Mouse (Mus musculus) liver (tissue): ENCODE measurements around the gene H2afy2.

Experiments
- DNase-seq: peaks from one replicate; pipeline ENCODE4 v3.0.0-alpha.2; 2020; ENCODE audit warnings: mixed read lengths

Gene H2afy2

GRCm38 (mm10) chr10:61782799-61783611 is 942 bp downstream of the H2afy2 start:
- DNase-seq: peak; percentile 49

DNA sequence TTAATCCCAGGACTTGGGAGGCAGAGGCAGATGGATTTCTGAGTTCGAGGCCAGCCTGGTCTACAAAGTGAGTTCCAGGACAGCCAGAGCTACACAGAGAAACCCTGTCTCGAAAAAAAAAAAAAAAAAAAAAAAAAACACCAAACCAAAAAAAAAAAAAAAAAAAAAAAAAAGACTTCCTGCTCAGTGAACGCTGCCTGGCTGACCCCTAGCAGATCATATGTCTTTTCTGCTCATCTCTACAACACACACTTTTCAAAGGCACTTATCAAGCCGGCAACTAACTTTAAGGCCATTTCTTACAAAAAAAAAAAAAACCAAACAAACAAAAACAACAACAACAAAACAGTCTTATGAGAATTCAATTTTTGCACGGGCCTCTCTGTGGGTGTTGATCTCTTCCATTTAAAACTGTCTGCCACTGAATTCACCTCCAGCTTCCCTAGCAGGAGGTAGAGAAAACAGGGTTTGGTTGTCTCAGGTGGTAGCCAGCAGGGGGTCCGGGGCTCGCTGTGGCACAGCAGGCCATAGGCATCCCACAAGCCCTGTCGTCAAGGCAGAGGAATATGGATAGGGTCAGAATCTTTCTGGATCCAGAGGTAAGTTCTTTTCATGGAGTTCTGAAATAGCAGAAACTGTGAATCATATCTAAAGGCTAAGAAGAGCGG is 2.4 kb downstream of the H2afy2 start:
- no peak for DNase-seq

DNA sequence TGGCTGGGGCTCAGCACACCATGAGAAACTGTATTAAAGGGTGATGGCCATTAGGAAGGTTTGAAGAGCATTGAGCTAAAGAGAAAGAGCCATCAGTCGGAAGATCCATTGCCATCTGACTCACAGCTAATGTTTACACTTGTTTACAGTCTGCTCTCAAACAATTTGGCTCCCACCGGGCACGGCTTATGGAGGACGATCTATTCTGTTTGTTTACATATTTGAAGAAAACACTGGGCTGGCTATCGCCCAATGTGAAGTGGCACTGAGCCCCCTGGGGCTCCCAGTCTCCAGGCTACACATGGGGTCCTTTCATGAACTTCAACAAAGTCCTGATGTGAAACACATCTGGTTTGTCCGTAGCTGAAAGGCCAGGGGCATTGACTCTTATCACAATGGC is 17.1 kb downstream of the H2afy2 start:
- no peak for DNase-seq

DNA sequence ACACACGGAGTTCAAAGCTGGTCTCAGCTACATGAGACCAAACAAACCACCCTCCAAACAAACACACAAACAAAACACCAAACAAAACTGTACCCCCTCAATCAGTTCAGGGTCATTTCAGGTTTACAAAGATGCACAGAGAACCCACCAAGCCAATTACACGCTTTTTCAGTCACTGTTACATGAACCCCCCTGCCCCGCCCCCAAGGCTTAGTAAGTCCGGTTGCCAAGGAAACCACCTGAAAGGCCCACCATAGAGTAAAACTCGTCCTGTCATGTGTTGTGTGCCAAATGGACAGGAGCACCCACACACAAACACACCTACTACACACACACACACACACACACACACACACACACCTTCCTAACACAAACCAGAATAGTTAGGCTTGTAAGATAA is 18.4 kb downstream of the H2afy2 start:
- DNase-seq: no peak

DNA sequence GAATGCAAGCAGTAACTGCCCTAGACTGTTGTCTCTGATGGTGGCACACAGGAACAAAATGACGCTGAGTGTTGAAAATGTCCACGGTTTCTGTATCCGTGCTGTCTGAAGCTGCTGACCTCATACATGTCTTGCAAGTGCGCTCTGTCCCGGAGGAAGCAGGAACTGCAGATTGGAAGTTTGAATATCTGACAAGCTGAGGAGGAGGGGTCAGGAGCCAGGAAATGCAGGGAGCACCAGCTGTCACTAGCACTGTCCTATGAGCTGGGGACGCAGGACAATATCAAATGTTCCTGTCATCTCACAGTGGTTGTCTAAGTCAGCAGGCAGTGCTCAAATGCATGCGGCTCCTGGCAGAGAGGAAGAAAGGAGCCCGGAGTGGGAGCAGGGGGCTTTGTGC is 19.3 kb downstream of the H2afy2 start:
- no peak for DNase-seq

- no peak for DNase-seq
These were observed 24.1 kb downstream of the H2afy2 start for GRCm38 (mm10) chr10:61759869-61760268.

DNA sequence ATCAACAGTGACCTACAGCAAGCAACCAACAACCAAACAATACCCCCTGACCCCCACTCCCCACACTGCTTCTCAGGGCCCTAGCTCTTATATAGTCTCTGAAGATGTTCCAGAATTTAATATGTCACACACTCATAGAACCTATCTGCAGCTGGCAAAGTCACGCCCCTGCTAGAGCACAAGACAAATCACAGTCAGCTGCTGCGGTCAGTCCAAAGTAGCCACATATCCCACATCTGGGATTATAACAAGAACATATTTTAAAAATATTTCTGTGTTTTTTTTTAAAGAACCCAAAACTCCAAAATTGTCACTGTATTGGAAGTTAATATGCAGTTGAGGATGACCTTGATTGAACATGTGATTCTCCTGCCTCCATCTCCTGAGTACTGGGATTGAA is 25.0 kb downstream of the H2afy2 start:
- no peak for DNase-seq

- DNase-seq: no peak
These were observed 26.9 kb downstream of the H2afy2 start for GRCm38 (mm10) chr10:61757022-61757421.

- DNase-seq: no peak
These were observed 30.9 kb downstream of the H2afy2 start for GRCm38 (mm10) chr10:61753071-61753470.

DNA sequence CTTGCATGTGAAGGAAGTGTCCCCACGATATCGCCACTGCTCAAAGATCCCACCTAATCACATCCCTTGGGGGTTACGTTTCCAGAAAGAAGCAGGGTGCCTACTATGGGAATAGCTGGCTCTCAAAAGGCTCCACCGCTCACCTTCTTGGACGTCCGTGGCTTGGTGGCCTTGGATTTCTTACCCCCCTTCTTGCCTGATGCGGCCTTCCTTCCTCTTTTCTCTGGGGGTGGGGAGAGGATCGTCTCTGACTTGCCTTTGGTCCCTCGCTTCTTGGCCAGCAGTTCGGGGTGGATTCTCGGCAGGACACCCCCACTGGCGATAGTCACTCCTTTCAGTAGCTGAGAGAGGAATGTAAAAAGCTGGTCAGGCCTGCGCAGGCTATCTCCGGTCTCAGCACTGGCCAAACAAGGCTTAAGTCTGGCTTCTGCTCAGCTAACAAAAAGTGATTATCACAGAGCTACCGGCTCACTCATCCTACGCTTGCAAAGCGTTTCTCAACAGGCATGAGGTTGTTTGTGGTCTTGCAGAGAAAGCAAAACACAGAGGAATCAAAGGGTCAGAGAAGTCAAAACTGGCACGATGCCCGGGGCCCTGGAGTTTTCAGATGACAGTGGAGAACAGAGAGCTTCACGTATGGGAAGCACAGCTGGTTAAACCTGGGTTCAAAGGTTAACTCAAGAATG is 32.3 kb downstream of the H2afy2 start:
- DNase-seq: peak; percentile 55

DNA sequence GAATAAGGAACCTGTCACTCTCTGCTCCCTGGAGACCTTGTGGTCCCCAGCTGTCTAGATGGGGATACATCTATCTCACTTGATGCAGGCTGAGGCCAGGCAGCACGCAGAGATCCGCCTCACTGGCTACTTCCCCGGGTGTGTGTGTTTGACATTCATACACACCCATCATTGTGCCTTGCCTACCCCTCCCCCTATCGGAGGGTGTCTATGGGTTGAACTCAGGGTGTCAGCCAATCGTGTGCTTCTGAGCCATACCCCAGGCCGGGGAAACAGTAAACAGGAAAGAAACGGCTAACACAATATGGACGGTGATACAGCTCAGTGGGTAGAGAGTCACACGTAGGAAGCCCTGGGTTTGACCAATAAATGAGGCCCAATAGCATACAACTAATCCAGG is 33.9 kb downstream of the H2afy2 start:
- no peak for DNase-seq

GRCm38 (mm10) chr10:61747302-61747701 is 36.6 kb downstream of the H2afy2 start:
- no peak for DNase-seq

DNA sequence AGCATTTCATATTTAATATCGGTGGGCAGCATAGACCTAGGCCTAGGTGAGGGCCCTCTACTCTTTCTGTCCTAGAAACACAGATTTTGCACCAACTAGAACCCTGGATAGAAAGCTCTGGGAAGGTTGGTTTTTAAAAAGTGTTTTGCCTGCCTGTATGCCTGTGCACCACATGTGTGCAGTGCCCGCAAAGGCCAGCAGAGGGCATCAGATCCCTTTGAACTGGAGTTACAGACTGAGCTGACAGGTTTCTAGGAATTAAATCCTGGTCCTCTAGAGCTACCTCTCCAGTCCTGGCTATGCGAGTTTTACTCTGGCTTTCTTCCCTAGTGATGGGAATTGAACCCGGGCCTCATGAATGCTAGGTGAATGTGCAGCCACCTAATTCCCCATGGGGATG is 38.8 kb downstream of the H2afy2 start:
- peak; percentile 37 for DNase-seq

DNA sequence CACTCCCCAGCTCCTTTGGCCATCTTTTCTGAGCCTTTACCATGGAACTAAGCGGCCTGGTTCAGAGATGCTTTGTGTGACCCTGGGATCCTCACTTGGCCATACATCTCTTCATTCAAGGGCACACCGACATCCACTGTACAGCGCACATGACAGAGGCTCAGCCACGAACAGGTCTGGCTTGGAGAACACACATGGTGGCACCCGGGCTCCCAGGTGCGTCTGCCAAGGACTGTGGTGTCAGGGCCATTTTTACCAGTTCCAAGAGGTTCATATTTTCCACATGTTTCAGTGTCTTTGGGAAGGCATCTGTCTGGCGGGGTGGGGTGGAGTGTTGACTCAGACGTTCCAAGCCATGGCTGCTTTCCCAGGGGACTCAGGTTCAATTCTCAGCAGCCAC is 41.6 kb downstream of the H2afy2 start:
- DNase-seq: no peak

DNA sequence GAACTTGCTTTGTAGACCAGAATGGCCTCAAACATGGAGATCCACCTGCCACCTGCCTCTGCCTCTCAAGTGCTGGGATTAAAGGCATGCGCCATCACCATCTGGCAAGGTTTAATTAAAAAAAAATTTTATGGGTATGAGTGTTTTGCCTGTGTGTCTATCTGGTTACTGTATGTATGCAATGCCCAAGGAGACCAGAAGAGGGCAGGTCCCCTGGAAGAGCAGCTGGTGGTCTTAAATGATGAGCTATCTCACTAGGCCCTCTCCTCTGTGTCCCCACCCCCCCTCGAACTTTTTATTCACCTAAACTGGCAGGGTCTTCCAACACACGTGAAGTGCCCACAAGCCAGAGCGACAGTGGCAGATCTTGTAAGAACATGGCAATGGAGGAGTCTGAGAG is 42.1 kb downstream of the H2afy2 start:
- no peak for DNase-seq

- DNase-seq: no peak
These were observed 42.6 kb downstream of the H2afy2 start for GRCm38 (mm10) chr10:61741306-61741705.

- no peak for DNase-seq
These were observed 45.8 kb downstream of the H2afy2 start for GRCm38 (mm10) chr10:61738126-61738525.

GRCm38 (mm10) chr10:61737537-61737936 is 46.4 kb downstream of the H2afy2 start:
- no peak for DNase-seq

DNA sequence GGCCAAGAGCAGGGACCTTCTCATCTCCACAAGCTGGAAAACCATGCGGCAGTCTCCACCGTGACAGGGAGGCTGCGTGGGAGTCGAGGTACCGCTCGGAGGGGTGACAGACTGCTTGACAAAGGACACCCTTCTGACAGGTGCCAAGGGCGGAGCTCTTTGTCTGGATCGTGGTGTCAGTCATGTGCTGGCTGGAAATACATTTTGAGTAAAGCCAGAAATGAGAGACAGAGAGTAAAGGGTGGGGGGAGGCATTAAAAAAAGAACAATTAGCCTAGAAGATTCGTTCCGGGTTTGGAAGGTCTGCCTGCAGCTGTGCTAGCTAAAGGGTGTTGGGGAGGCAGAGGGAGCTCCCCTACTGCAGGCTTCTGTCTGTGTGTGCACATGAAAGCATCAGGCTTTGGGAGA is 47.3 kb downstream of the H2afy2 start:
- DNase-seq: no peak

DNA sequence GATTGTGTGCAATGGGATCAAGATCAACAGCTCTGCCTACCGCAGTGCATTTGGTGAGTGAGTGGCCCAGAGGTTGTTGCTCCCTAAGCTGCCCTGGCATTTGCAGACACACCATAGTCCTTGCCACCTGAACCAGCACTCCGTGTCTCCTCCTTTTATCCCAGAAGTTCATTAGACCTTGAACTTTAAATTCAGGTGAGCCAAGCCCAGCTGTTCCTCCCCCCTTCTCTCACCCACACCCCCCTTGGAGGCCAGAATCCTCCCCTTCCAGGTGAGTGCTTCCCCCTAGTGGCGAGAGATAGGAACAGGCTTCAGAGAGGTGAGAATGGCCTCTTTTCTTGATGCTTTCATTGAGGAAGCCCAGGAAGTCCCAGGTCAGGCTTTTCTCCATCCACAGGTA is 49.6 kb downstream of the H2afy2 start:
- no peak for DNase-seq

GRCm38 (mm10) chr10:61730171-61730570 is 53.8 kb downstream of the H2afy2 start:
- DNase-seq: no peak

GRCm38 (mm10) chr10:61729181-61729580 is 54.8 kb downstream of the H2afy2 start:
- no peak for DNase-seq

DNA sequence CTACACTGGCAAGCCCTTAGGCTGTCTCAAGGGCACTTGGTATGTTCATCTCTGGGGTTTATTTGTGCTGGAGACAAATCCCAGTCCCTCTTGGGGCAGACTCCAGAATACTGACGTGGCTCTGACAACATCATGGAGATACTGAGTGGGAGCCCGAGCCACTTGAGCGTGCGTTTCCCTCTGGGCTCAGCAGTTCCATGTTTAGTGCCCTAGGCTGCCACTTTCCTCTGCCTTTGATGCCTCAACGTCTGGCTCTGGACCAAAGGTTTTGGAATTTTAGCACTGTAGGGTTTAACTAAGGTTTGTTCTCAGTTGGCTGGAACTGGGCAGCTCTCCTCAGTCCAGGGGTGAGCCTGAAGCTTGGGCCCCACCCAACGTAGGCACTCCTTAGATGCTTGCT is 60.7 kb downstream of the H2afy2 start:
- DNase-seq: no peak

GRCm38 (mm10) chr10:61722215-61722614 is 61.7 kb downstream of the H2afy2 start:
- DNase-seq: no peak
